Mouse (Mus musculus) lung, adult 2 months (tissue): ENCODE results near the gene 4921501E09Rik. TPM values are rescaled to one million over a fixed set of nuclear protein-coding genes. Genes with fewer than 3 reads are reported as not detected.
A peak's percentile ranks its signal among the peaks of the same experiment; 100 is the strongest.

Experiments
- DNase-seq: peaks from one replicate; pipeline ENCODE4 v3.0.0; 2022
- H3K4me1 ChIP-seq: fragments of 200-500 bp; 2 replicates; pipeline ENCODE4 v1.6.1; 2011; ENCODE audit warnings: low read length; ENCODE audit not compliant: control insufficient read depth, insufficient read depth
- H3K4me3 ChIP-seq: fragments of 200-500 bp; replicated peaks from 2 replicates; pipeline ENCODE3; 2011; ENCODE audit warnings: low read depth, mild to moderate bottlenecking, control low read depth, low read length; ENCODE audit errors: extremely low read depth
- CTCF ChIP-seq: fragments of 200-500 bp; IDR thresholded peaks from 2 replicates; pipeline ENCODE4 v1.5.1; 2011; ENCODE audit warnings: mild to moderate bottlenecking, low read length, control low read depth; ENCODE audit not compliant: insufficient read depth
- POLR2A ChIP-seq: fragments of 200-500 bp; IDR thresholded peaks from 2 replicates; pipeline ENCODE4 v1.6.1; 2011; ENCODE audit warnings: low read depth, mild to moderate bottlenecking, control low read depth, low read length, borderline replicate concordance; ENCODE audit errors: extremely low read depth
- WGBS: fragments of 180-500 bp; shearing (Covaris S2); methylation state at CpG from one replicate; pipeline ENCODE4 v1.1.7; 2018; 5-methylcytosine and 5-hydroxymethylcytosine counted together
- polyA plus RNA-seq: library from polyadenylated mRNA; depleted of rRNA; stranded (reverse); fragments of >200 nt; gene quantifications from 2 replicates; pipeline ENCODE4 v1.2.3, GENCODE M21; 2012; rRNA removed

4921501E09Rik gene
- polyA plus RNA-seq, result not detected in 2 replicates

GRCm38 (mm10) chr17:33067958-33068357, at the start of gene 4921501E09Rik:
Gene 4921501E09Rik, minus strand, starts transcription at chr17:33068058.
- DNase-seq, result no peak
- Histone ChIP-seq H3K4me3 (no peak within 1 kb of the TSS), H3K4me1 (no peaks in the 10 kb centered on the region)
- 26% methylated on average over 1 of the region's 1 CpGs for whole genome bisulfite sequencing
- no peak for TF ChIP-seq CTCF
- TF ChIP-seq POLR2A, result no peak

GRCm38 (mm10) chr17:33097396-33097795, 29.5 kb upstream of the 4921501E09Rik start:
- no peak for TF ChIP-seq CTCF
- no peak for TF ChIP-seq POLR2A
- 73% methylated on average over 2 of the region's 2 CpGs for WGBS
- DNase-seq, result peak; percentile 20
- H3K4me1 ChIP-seq, result peaks cover 5% of the 10 kb centered on the region
- no peak overlapping the region for H3K4me3 ChIP-seq

- peak; percentile 52; the same call in 1 of the 2 replicates for TF ChIP-seq POLR2A
- no peak for TF ChIP-seq CTCF
- peak overlapping the region; percentile 100 for H3K4me3 ChIP-seq
- 1% methylated on average over 31 of the region's 31 CpGs for WGBS
- H3K4me1 ChIP-seq, result peaks cover 5% of the 10 kb centered on the region
- peak; percentile 84 for DNase-seq
Measured at GRCm38 (mm10) chr17:33092391-33093193, 24.7 kb upstream of the 4921501E09Rik start.

GRCm38 (mm10) chr17:33091630-33092029, 23.8 kb upstream of the 4921501E09Rik start:
- no peak for DNase-seq
- peaks cover 5% of the 10 kb centered on the region for H3K4me1 ChIP-seq
- no peak for TF ChIP-seq POLR2A
- no peak for TF ChIP-seq CTCF
- WGBS, result 69% methylated on average over 1 of the region's 1 CpGs
- H3K4me3 ChIP-seq, result no peak overlapping the region

- WGBS, result 4% methylated on average over 34 of the region's 34 CpGs
- Histone ChIP-seq H3K4me3 (peak within 1 kb of the TSS; percentile 97), H3K4me1 (peaks cover 5% of the 10 kb centered on the region)
- peak; percentile 96 for DNase-seq
- no peak for TF ChIP-seq CTCF
- peak; percentile 48; the same call in 1 of the 2 replicates for TF ChIP-seq POLR2A
Measured at GRCm38 (mm10) chr17:33089220-33089949, 21.5 kb upstream of the 4921501E09Rik start, which contains the start of gene Zfp563. Gene Zfp563, plus strand, starts transcription at chr17:33089310.

GRCm38 (mm10) chr17:33063001-33063400, 4.9 kb downstream of the 4921501E09Rik start:
- no peak overlapping the region for H3K4me3 ChIP-seq
- H3K4me1 ChIP-seq, result no peaks in the 10 kb centered on the region
- DNase-seq, result no peak
- 2% methylated on average over 1 of the region's 1 CpGs for WGBS
- TF ChIP-seq CTCF (no peak), POLR2A (no peak)

- no peak for DNase-seq
- 4% methylated on average over 1 of the region's 1 CpGs for WGBS
- H3K4me1 ChIP-seq, result no peaks in the 10 kb centered on the region
- no peak for TF ChIP-seq POLR2A
- no peak for TF ChIP-seq CTCF
- H3K4me3 ChIP-seq, result no peak overlapping the region
Measured at GRCm38 (mm10) chr17:33058791-33059190, 9.1 kb downstream of the 4921501E09Rik start.

GRCm38 (mm10) chr17:33032900-33033891, 34.7 kb downstream of the 4921501E09Rik start, which contains the start of gene Zfp763:
Gene Zfp763, minus strand, starts transcription at chr17:33033402.
- TF ChIP-seq POLR2A (peak; percentile 52; the same call in 1 of the 2 replicates), CTCF (no peak)
- Histone ChIP-seq H3K4me3 (peak within 1 kb of the TSS; percentile 92), H3K4me1 (no peaks in the 10 kb centered on the region)
- peak; percentile 72 for DNase-seq
- 2% methylated on average over 27 of the region's 27 CpGs for WGBS
